ENCODE assay signal across 21 mouse cellular contexts in the genomic region with DNA sequence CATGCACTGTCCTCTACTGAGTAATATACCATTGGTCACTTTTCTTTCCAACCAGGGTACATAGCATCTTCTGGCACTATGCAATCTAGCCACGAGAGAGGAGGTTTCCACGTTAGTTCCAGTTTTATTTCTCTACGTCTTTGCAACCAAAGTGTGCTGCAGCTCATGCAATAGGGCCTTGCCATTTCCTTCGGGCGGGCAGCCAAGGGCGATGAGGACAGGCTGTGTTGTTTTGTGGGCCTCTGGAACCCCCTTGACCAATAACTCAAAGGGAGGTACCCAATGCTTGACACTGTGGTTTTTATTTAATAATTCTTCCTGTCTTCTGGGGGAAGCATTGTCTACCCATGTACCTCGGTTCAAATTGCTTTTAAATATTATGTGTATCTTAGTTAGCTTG.
"Had no signal": no experiment of that assay in that cellular context is flagged by ENCODE, and none has a peak within 500 bp of the region (broad histone marks: within the 10 kb centered on the region; RNA-seq: fewer than 3 reads in every experiment).

No protein-coding gene starts in this region.

- H3K9me3 ChIP-seq: liver, embryonic 13.5 days; liver, embryonic 15.5 days; midbrain, embryonic 10.5 days; midbrain, embryonic 12.5 days; neural tube, embryonic 13.5 days; neural tube, embryonic 15.5 days had no signal

- H3K27ac ChIP-seq: liver, embryonic 13.5 days; liver, embryonic 15.5 days; macrophage; midbrain, embryonic 10.5 days; midbrain, embryonic 12.5 days; neural tube, embryonic 13.5 days; neural tube, embryonic 15.5 days had no signal

- H3K4me3 ChIP-seq: liver, embryonic 13.5 days; liver, embryonic 15.5 days; midbrain, embryonic 10.5 days; midbrain, embryonic 12.5 days; myocyte; neural tube, embryonic 13.5 days; neural tube, embryonic 15.5 days had no signal

- DNase-seq: liver, embryonic 13.5 days; liver, postnatal 0 days; lung, adult 2 months; lung, postnatal 10 days; midbrain, embryonic 14.5 days; retina, postnatal 1 day; right cerebral cortex, adult 18-20 months; right cerebral cortex, postnatal 25 days; right cerebral cortex, postnatal 4 days; spleen, adult 18-20 months; thymus, adult 18-20 months; thymus, postnatal 14 days; thymus, postnatal 36 days had no signal

- H3K36me3 ChIP-seq: liver, embryonic 13.5 days; liver, embryonic 15.5 days; midbrain, embryonic 10.5 days; midbrain, embryonic 12.5 days; neural tube, embryonic 13.5 days; neural tube, embryonic 15.5 days had no signal

- ATAC-seq: liver, postnatal 0 days; midbrain, embryonic 16.5 days had no signal

- H3K4me2 ChIP-seq: liver, embryonic 13.5 days; liver, embryonic 15.5 days; midbrain, embryonic 12.5 days; neural tube, embryonic 13.5 days; neural tube, embryonic 15.5 days had no signal

- H3K27me3 ChIP-seq: liver, embryonic 13.5 days; liver, embryonic 15.5 days; midbrain, embryonic 12.5 days; neural tube, embryonic 13.5 days; neural tube, embryonic 15.5 days had no signal

- H3K4me1 ChIP-seq: liver, embryonic 13.5 days; liver, embryonic 15.5 days; midbrain, embryonic 12.5 days; neural tube, embryonic 13.5 days had no signal

- H3K9ac ChIP-seq: liver, embryonic 13.5 days; liver, embryonic 15.5 days; liver, postnatal 0 days; midbrain, embryonic 12.5 days; neural tube, embryonic 13.5 days; neural tube, embryonic 15.5 days had no signal
